Mouse (Mus musculus) subcutaneous adipose tissue, adult 2 months (tissue): ENCODE data around the gene Gm6401. TPM values are rescaled to one million over a fixed set of nuclear protein-coding genes. Genes with fewer than 3 reads are reported as not detected.

Experiments used
- polyA plus RNA-seq: library from polyadenylated mRNA; depleted of rRNA; stranded (reverse); fragments of >200 nt; gene quantifications from 2 replicates; pipeline ENCODE4 v1.2.3, GENCODE M21; 2012; ENCODE audit warnings: low replicate concordance; rRNA removed

Gene Gm6401
- not detected in 2 replicates for polyA plus RNA-seq

DNA sequence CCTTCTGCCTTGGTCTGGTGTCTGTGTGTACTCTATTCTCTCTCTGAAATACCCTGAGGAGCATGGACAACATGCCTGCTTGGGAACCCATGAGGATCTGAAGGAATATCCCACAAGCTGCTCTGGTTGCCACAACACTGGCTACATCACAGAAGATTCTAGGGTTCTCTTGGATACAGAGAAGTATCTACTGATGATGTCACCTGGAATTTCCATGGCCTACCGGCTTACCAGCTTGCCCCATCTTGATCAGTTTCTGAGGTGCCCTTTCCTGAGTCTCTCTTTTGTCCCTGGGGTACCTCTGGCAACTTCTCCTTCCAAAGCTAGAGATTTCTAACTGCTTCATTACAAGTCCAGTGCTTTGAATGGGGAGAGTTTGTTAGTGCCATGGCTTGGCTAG lies at the start of gene Gm6401:
Gene Gm6401 (minus strand): TSS at position 101 of the 400 bp plus-strand sequence.

DNA sequence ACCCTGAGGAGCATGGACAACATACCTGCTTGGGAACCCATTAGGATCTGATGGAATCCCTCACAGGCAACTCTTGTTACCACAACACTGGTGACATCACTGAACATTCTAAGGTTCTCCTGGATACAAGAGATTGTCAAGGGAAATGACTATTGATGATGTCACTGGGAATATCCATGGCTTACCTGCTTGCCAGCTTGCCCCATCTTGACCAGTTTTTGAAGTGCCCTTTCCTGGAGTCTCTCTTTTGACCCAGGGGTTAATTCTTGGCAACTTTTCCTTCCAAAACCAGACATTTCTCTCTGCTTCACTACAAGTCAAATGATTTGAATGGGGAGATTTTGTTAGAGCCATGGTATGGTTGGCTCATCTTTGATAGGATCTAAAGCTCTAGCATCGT lies 15.5 kb upstream of the Gm6401 start, which contains the start of gene Gm3543:
Gene Gm3543 (minus strand): TSS at position 101 of the 400 bp plus-strand sequence.

DNA sequence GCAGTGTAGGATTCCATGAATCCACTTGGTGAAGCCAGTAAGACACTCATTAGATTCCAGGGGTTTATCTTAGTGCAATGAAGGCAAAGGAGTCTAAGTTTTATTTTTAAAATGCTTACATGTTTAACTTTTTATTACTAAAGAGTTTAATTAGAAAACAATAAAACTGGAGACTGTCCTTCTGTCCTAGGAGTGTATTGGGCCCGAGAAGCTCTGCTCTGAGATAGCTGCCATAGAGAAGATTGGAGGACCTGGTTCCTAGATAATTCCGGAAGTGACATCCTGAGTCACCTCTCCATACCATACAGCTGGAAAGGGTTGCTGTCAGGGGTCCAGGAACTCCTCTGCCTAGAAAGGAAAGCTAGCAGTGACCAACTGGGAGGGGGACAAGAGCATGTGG lies 24.0 kb downstream of the Gm6401 start, which contains the start of gene 1700024B05Rik:
Gene 1700024B05Rik (plus strand): TSS at position 301 of the 400 bp plus-strand sequence.

DNA sequence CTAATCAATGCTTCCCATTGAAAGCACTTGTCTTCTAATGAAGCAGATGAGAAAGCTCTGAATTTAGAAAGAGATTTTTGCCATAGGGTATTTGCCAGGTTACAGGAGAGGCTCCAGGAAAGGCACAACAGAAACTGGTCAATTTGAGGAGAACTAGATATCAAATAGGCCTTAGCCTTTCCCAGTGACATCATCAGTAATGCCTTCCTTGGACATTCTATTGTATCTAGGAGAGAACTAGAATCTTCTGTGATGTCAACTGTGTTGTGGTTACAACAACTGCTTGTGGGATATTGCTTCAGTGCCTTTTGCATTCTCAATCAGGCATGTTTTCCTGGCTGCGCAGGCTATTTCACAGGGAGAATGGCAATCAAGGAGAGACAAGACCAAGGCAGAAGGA lies 43.1 kb downstream of the Gm6401 start, which contains the start of gene 1700049E17Rik1:
Gene 1700049E17Rik1 (plus strand): TSS at position 301 of the 400 bp plus-strand sequence.

Other genes with a start within 250 kb of the Gm6401 start
- not detected in 2 replicates for gene Gm7929, start 217.3 kb downstream of the Gm6401 start, polyA plus RNA-seq
- not detected in 2 replicates for gene Gm47189, start 195.5 kb downstream of the Gm6401 start, polyA plus RNA-seq
- gene Gm7980, start 60.6 kb downstream of the Gm6401 start, polyA plus RNA-seq, result not detected in 2 replicates
- not detected in 2 replicates for gene 1700049E17Rik1, start 43.0 kb downstream of the Gm6401 start, polyA plus RNA-seq
- gene 1700024B05Rik, start 23.9 kb downstream of the Gm6401 start, polyA plus RNA-seq, result not detected in 2 replicates
- gene Gm3543, start 15.4 kb upstream of the Gm6401 start, polyA plus RNA-seq, result not detected in 2 replicates
- gene Gm7951, start 149.4 kb upstream of the Gm6401 start, polyA plus RNA-seq, result not detected in 2 replicates
- gene Gm17027, start 194.7 kb upstream of the Gm6401 start, polyA plus RNA-seq, result not detected in 2 replicates
- not detected in 2 replicates for gene Gm3573, start 222.9 kb upstream of the Gm6401 start, polyA plus RNA-seq